ENCODE assay signal across 8 mouse cellular contexts in the genomic region with DNA sequence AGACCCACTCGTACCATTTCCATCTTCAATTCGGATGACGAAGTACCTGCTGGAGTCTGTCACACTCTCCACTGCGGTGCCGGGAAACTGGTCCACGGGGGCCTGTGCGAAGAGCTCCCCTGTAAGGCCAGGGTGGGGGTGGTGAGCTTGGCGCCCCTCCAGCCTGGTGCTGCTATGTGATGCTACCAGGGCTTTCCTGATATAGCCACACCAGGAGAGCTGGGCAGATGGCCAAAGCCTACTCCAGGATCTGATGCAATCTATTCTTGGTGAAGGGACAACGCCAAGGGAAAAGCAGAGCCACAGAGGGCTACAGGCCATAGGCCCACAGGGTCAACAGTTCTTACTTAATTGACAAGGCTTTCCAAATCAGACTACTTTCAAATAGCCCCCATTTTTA. TPM values are rescaled to one million over a fixed set of nuclear protein-coding genes. Genes with fewer than 3 reads are reported as not detected.
DNase-seq lines count a peak whose midpoint lies in the region; ATAC-seq lines count a peak whose summit lies in the region.

No protein-coding gene starts in this region.

- H3K4me1 ChIP-seq in heart, embryonic 13.5 days, result peaks cover 63% of the 10 kb centered on the region
- H3K4me1 ChIP-seq in forebrain, embryonic 10.5 days, result peaks cover 21% of the 10 kb centered on the region

- no peak for ATAC-seq in heart, embryonic 13.5 days (ENCODE audit: extremely low read depth, insufficient number of reproducible peaks, low FRiP score, low TSS enrichment)

- H3K9ac ChIP-seq in heart, embryonic 13.5 days, result peak overlapping the region; percentile 64

- H3K27ac ChIP-seq in heart, embryonic 13.5 days (replicated peaks), result peak overlapping the region; percentile 91
- no peak overlapping the region for H3K27ac ChIP-seq in forebrain, embryonic 10.5 days

- 47% methylated on average over 9 of the region's 9 CpGs for WGBS in heart, embryonic 13.5 days
- WGBS in forebrain, embryonic 10.5 days, result 92% methylated on average over 9 of the region's 9 CpGs

- H3K9me3 ChIP-seq in heart, embryonic 13.5 days, result no peaks in the 10 kb centered on the region
- H3K9me3 ChIP-seq in forebrain, embryonic 10.5 days, result no peaks in the 10 kb centered on the region

- peak; percentile 59 to 60 for DNase-seq in cerebellum, adult 18-20 months
- no peak for DNase-seq in cerebellum, postnatal 4 days (ENCODE audit: low spot score in 2 of 2)
- DNase-seq in cerebellum, adult 9-10 months, result peak; percentile 62
- DNase-seq in lung, postnatal 10 days, result peak; percentile 58
- no peak for DNase-seq in T-cell, adult 2 months (ENCODE audit: low spot score)
- no peak for DNase-seq in thymus, adult 18-20 months
- DNase-seq in forebrain, embryonic 10.5 days (ENCODE audit: extremely low spot score, low spot score), result no peak

- H3K4me3 ChIP-seq in heart, embryonic 13.5 days, result peak overlapping the region; percentile 6; the same call in 1 of the 2 replicates
- H3K4me3 ChIP-seq in forebrain, embryonic 10.5 days, result no peak overlapping the region

- peak overlapping the region; percentile 33 for H3K4me2 ChIP-seq in heart, embryonic 13.5 days

- H3K36me3 ChIP-seq in heart, embryonic 13.5 days, result peaks cover 68% of the 10 kb centered on the region
- peaks cover 72% of the 10 kb centered on the region for H3K36me3 ChIP-seq in forebrain, embryonic 10.5 days (replicated peaks)

- no peaks in the 10 kb centered on the region for H3K27me3 ChIP-seq in heart, embryonic 13.5 days (replicated peaks)
- no peaks in the 10 kb centered on the region for H3K27me3 ChIP-seq in forebrain, embryonic 10.5 days (ENCODE audit: poor library complexity, severe bottlenecking)

RNA-seq across cellular contexts. Expression of a gene that starts 4.5 kb away (rescaled TPM):
- 39.7 and 43.7 TPM in 2 replicates for polyA plus RNA-seq in heart, embryonic 13.5 days (2015; fragmentation: Nextera tagmentation; extraction: Ambion mirVana)
- polyA plus RNA-seq in forebrain, embryonic 10.5 days (2016; fragmentation: Nextera tagmentation; extraction: Ambion mirVana), result 54.1 and 54.7 TPM in 2 replicates

RNA-seq across cellular contexts. Expression of a gene that starts 13.3 kb away (rescaled TPM):
- 3.4 and 3.5 TPM in 2 replicates for polyA plus RNA-seq in heart, embryonic 13.5 days (2015; fragmentation: Nextera tagmentation; extraction: Ambion mirVana)
- 10.0 and 10.9 TPM in 2 replicates for polyA plus RNA-seq in forebrain, embryonic 10.5 days (2016; fragmentation: Nextera tagmentation; extraction: Ambion mirVana)

RNA-seq across cellular contexts. Expression of a gene that starts 14.5 kb away (rescaled TPM):
- polyA plus RNA-seq in heart, embryonic 13.5 days (2015; fragmentation: Nextera tagmentation; extraction: Ambion mirVana), result not detected in 2 replicates
- 0.15 and 0.17 TPM in 2 replicates for polyA plus RNA-seq in forebrain, embryonic 10.5 days (2016; fragmentation: Nextera tagmentation; extraction: Ambion mirVana)

Comparison
In these comparisons a context has a peak if more than half of its experiments do, and no peak if none do; other contexts are left out.
1. DNase-seq: peak in cerebellum, adult 18-20 months (2 of 2), cerebellum, adult 9-10 months (single experiment) and lung, postnatal 10 days (single experiment); none in cerebellum, postnatal 4 days (0 of 2), T-cell, adult 2 months (single experiment), thymus, adult 18-20 months (0 of 2) and forebrain, embryonic 10.5 days (single experiment).